In the genomic region with DNA sequence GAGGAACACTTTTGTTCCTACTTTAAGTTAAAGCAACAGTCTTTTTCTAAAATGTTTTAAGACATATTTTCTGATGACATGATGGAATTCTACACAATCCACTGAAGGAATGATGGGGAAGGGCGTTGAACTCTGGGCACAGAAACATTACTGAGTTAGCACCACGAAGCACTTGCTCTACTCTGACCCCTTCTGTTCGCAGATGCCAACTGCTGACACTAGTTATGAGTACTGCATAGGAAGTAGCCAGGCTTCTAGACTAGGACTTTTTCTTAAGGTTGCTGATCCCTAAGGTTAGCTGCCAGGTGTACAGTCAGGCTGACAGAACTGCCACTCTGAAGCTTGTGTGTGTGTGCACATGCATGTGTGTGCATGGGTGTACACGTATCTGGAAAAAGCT, we compare ENCODE assay signal across 13 mouse cellular contexts. TPM values are rescaled to one million over a fixed set of nuclear protein-coding genes. Genes with fewer than 3 reads are reported as not detected.
DNase-seq lines count a peak whose midpoint lies in the region; ATAC-seq and TF ChIP-seq lines count a peak whose summit lies in the region.
"Had no signal": no experiment of that assay in that cellular context is flagged by ENCODE, and none has a peak within 500 bp of the region (broad histone marks: within the 10 kb centered on the region; RNA-seq: fewer than 3 reads in every experiment).

No protein-coding gene starts in this region.

- peak; percentile 61 for TF ChIP-seq CTCF in intestine, postnatal 0 days (IDR thresholded peaks at IDR 0.05; ENCODE audit: low read depth)

- no peaks in the 10 kb centered on the region for H3K9me3 ChIP-seq in intestine, postnatal 0 days (ENCODE audit: control insufficient read depth)
- no peaks in the 10 kb centered on the region for H3K9me3 ChIP-seq in intestine, embryonic 15.5 days
- no peaks in the 10 kb centered on the region for H3K9me3 ChIP-seq in forebrain, embryonic 12.5 days
- H3K9me3 ChIP-seq: limb, embryonic 13.5 days; midbrain, embryonic 13.5 days had no signal

- peak; percentile 31; the same call in 1 of the 2 replicates for ATAC-seq in intestine, postnatal 0 days
- ATAC-seq in intestine, embryonic 15.5 days = no peak
- 0 out of 2 replicates have a peak, but pooled peaks have one; percentile 27 for ATAC-seq in erythroid progenitor cell, adult 5-6 weeks (replicated peaks; ENCODE audit: low FRiP score, poor library complexity, severe bottlenecking)
- no peak for ATAC-seq in forebrain, embryonic 12.5 days (ENCODE audit: low FRiP score)
- ATAC-seq: midbrain, embryonic 13.5 days had no signal

- H3K36me3 ChIP-seq in intestine, postnatal 0 days (ENCODE audit: control insufficient read depth, insufficient read depth) = peaks cover 81% of the 10 kb centered on the region
- H3K36me3 ChIP-seq in intestine, embryonic 15.5 days = peaks cover 62% of the 10 kb centered on the region
- H3K36me3 ChIP-seq in forebrain, embryonic 12.5 days (replicated peaks) = peaks cover 90% of the 10 kb centered on the region

- H3K4me3 ChIP-seq in intestine, postnatal 0 days (ENCODE audit: low read depth, low read length) = no peak overlapping the region
- no peak overlapping the region for H3K4me3 ChIP-seq in intestine, embryonic 15.5 days (replicated peaks)
- H3K4me3 ChIP-seq in forebrain, embryonic 12.5 days (replicated peaks) = no peak overlapping the region
- H3K4me3 ChIP-seq: limb, embryonic 13.5 days; midbrain, embryonic 13.5 days had no signal

- 77% methylated on average over 4 of the region's 4 CpGs for WGBS in intestine, postnatal 0 days
- WGBS in intestine, embryonic 15.5 days = 88% methylated on average over 4 of the region's 4 CpGs
- WGBS in forebrain, embryonic 12.5 days = 85% methylated on average over 4 of the region's 4 CpGs

- no peak overlapping the region for H3K9ac ChIP-seq in intestine, postnatal 0 days (ENCODE audit: low read depth, low read length)
- H3K9ac ChIP-seq in intestine, embryonic 15.5 days = no peak overlapping the region
- no peak overlapping the region for H3K9ac ChIP-seq in forebrain, embryonic 12.5 days
- H3K9ac ChIP-seq: limb, embryonic 13.5 days; midbrain, embryonic 13.5 days had no signal

- peak; percentile 29 for DNase-seq in thymus, postnatal 14 days
- no peak for DNase-seq in thymus, postnatal 0 days (ENCODE audit: low spot score)
- peak; percentile 43 for DNase-seq in thymus, postnatal 4 days
- no peak for DNase-seq in right cerebral cortex, postnatal 4 days

- H3K4me1 ChIP-seq in intestine, postnatal 0 days (replicated peaks; ENCODE audit: control insufficient read depth, insufficient read depth, low read length) = no peaks in the 10 kb centered on the region
- no peaks in the 10 kb centered on the region for H3K4me1 ChIP-seq in intestine, embryonic 15.5 days (replicated peaks)
- no peaks in the 10 kb centered on the region for H3K4me1 ChIP-seq in forebrain, embryonic 12.5 days
- H3K4me1 ChIP-seq: limb, embryonic 13.5 days; midbrain, embryonic 13.5 days had no signal

- no peak overlapping the region for H3K4me2 ChIP-seq in intestine, postnatal 0 days (replicated peaks; ENCODE audit: low read depth)
- no peak overlapping the region for H3K4me2 ChIP-seq in intestine, embryonic 15.5 days (replicated peaks)
- H3K4me2 ChIP-seq in forebrain, embryonic 12.5 days = no peak overlapping the region
- H3K4me2 ChIP-seq: limb, embryonic 13.5 days; midbrain, embryonic 13.5 days had no signal

- H3K27me3 ChIP-seq in intestine, postnatal 0 days (replicated peaks; ENCODE audit: control insufficient read depth, insufficient read depth, low read length) = no peaks in the 10 kb centered on the region
- no peaks in the 10 kb centered on the region for H3K27me3 ChIP-seq in intestine, embryonic 15.5 days (replicated peaks)
- no peaks in the 10 kb centered on the region for H3K27me3 ChIP-seq in forebrain, embryonic 12.5 days
- H3K27me3 ChIP-seq: limb, embryonic 13.5 days; midbrain, embryonic 13.5 days had no signal

- no peak overlapping the region for H3K27ac ChIP-seq in intestine, postnatal 0 days (ENCODE audit: low read depth, low read length)
- H3K27ac ChIP-seq in intestine, embryonic 15.5 days = no peak overlapping the region
- no peak overlapping the region for H3K27ac ChIP-seq in forebrain, embryonic 12.5 days
- H3K27ac ChIP-seq: limb, embryonic 13.5 days; midbrain, embryonic 13.5 days had no signal

RNA-seq across cellular contexts. Expression of gene Gm49354, which starts 2.8 kb away (rescaled TPM):
- not detected in 2 replicates for polyA plus RNA-seq in intestine, postnatal 0 days (2015; fragmentation: Nextera tagmentation; extraction: Ambion mirVana)
- not detected in 2 replicates for polyA plus RNA-seq in intestine, embryonic 15.5 days (2015; fragmentation: Nextera tagmentation; extraction: Ambion mirVana)
- polyA plus RNA-seq in thymus, postnatal 0 days (2015; fragmentation: Nextera tagmentation; extraction: Ambion mirVana) = not detected in 2 replicates
- total RNA-seq in erythroid progenitor cell, adult 5-6 weeks (2015; ENCODE audit: low replicate concordance) = not detected in 2 replicates
- total RNA-seq in erythroid progenitor cell, adult 5-6 weeks (2017; ENCODE audit: low replicate concordance) = 217 and 577 TPM in 2 replicates
- polyA plus RNA-seq in forebrain, embryonic 12.5 days (2016; fragmentation: Nextera tagmentation; extraction: Ambion mirVana) = not detected in 2 replicates
- total RNA-seq: heart, postnatal 10 days had no signal
- polyA plus RNA-seq: frontal cortex, adult 2 months; limb, embryonic 13.5 days; midbrain, embryonic 13.5 days; stomach, embryonic 16.5 days had no signal

RNA-seq across cellular contexts. Expression of gene Isca1, which starts 9.6 kb away (rescaled TPM):
- polyA plus RNA-seq in intestine, postnatal 0 days (2015; fragmentation: Nextera tagmentation; extraction: Ambion mirVana) = 81.4 and 84.5 TPM in 2 replicates
- polyA plus RNA-seq in intestine, embryonic 15.5 days (2015; fragmentation: Nextera tagmentation; extraction: Ambion mirVana) = 114 and 117 TPM in 2 replicates
- polyA plus RNA-seq in thymus, postnatal 0 days (2015; fragmentation: Nextera tagmentation; extraction: Ambion mirVana) = 68.9 and 73.8 TPM in 2 replicates
- 543 and 663 TPM in 2 replicates for total RNA-seq in erythroid progenitor cell, adult 5-6 weeks (2015; ENCODE audit: low replicate concordance)
- 331 and 419 TPM in 2 replicates for total RNA-seq in erythroid progenitor cell, adult 5-6 weeks (2017; ENCODE audit: low replicate concordance)
- polyA plus RNA-seq in forebrain, embryonic 12.5 days (2016; fragmentation: Nextera tagmentation; extraction: Ambion mirVana) = 111 and 113 TPM in 2 replicates

RNA-seq across cellular contexts. Expression of gene 1700014D04Rik, which starts 32.7 kb away (rescaled TPM):
- polyA plus RNA-seq in intestine, postnatal 0 days (2015; fragmentation: Nextera tagmentation; extraction: Ambion mirVana) = not detected in 2 replicates
- not detected in 2 replicates for polyA plus RNA-seq in intestine, embryonic 15.5 days (2015; fragmentation: Nextera tagmentation; extraction: Ambion mirVana)
- not detected in 2 replicates for polyA plus RNA-seq in thymus, postnatal 0 days (2015; fragmentation: Nextera tagmentation; extraction: Ambion mirVana)
- total RNA-seq in erythroid progenitor cell, adult 5-6 weeks (2015; ENCODE audit: low replicate concordance) = 2.9 and 3.2 TPM in 2 replicates
- total RNA-seq in erythroid progenitor cell, adult 5-6 weeks (2017; ENCODE audit: low replicate concordance) = 0.13 TPM in 1 of 2 replicates, not detected in the other
- polyA plus RNA-seq in forebrain, embryonic 12.5 days (2016; fragmentation: Nextera tagmentation; extraction: Ambion mirVana) = 0.05 TPM in 1 of 2 replicates, not detected in the other
- polyA plus RNA-seq: stomach, embryonic 16.5 days had no signal

RNA-seq across cellular contexts. Expression of gene Tut7, which starts 43.7 kb away (rescaled TPM):
- 50.1 and 55.4 TPM in 2 replicates for polyA plus RNA-seq in intestine, postnatal 0 days (2015; fragmentation: Nextera tagmentation; extraction: Ambion mirVana)
- polyA plus RNA-seq in intestine, embryonic 15.5 days (2015; fragmentation: Nextera tagmentation; extraction: Ambion mirVana) = 41.7 and 43.6 TPM in 2 replicates
- 52.1 and 68.0 TPM in 2 replicates for polyA plus RNA-seq in thymus, postnatal 0 days (2015; fragmentation: Nextera tagmentation; extraction: Ambion mirVana)
- 459 and 492 TPM in 2 replicates for total RNA-seq in erythroid progenitor cell, adult 5-6 weeks (2015; ENCODE audit: low replicate concordance)
- 561 and 620 TPM in 2 replicates for total RNA-seq in erythroid progenitor cell, adult 5-6 weeks (2017; ENCODE audit: low replicate concordance)
- polyA plus RNA-seq in forebrain, embryonic 12.5 days (2016; fragmentation: Nextera tagmentation; extraction: Ambion mirVana) = 63.8 and 64.2 TPM in 2 replicates

RNA-seq across cellular contexts. Expression of gene Spata31d1d, which starts 47.7 kb away (rescaled TPM):
- polyA plus RNA-seq in intestine, postnatal 0 days (2015; fragmentation: Nextera tagmentation; extraction: Ambion mirVana) = not detected in 2 replicates
- polyA plus RNA-seq in intestine, embryonic 15.5 days (2015; fragmentation: Nextera tagmentation; extraction: Ambion mirVana) = not detected in 2 replicates
- not detected in 2 replicates for polyA plus RNA-seq in thymus, postnatal 0 days (2015; fragmentation: Nextera tagmentation; extraction: Ambion mirVana)
- not detected in 2 replicates for total RNA-seq in erythroid progenitor cell, adult 5-6 weeks (2015; ENCODE audit: low replicate concordance)
- total RNA-seq in erythroid progenitor cell, adult 5-6 weeks (2017; ENCODE audit: low replicate concordance) = not detected in 2 replicates
- not detected in 2 replicates for polyA plus RNA-seq in forebrain, embryonic 12.5 days (2016; fragmentation: Nextera tagmentation; extraction: Ambion mirVana)
- total RNA-seq: heart, postnatal 10 days had no signal
- polyA plus RNA-seq: limb, embryonic 13.5 days; midbrain, embryonic 13.5 days; stomach, embryonic 16.5 days had no signal

Comparison
In these comparisons a context has a peak if more than half of its experiments do, and no peak if none do; other contexts are left out.
1. ATAC-seq: peak in intestine, postnatal 0 days (single experiment) and erythroid progenitor cell, adult 5-6 weeks (single experiment); none in intestine, embryonic 15.5 days (single experiment) and forebrain, embryonic 12.5 days (single experiment).
2. DNase-seq: peak in thymus, postnatal 14 days (single experiment) and thymus, postnatal 4 days (single experiment); none in thymus, postnatal 0 days (single experiment) and right cerebral cortex, postnatal 4 days (single experiment).